Mouse (Mus musculus) midbrain, embryonic 15.5 days (tissue): ENCODE data around the gene Elavl2. TPM values are rescaled to one million over a fixed set of nuclear protein-coding genes. Genes with fewer than 3 reads are reported as not detected.
A peak's percentile ranks its signal among the peaks of the same experiment; 100 is the strongest.
"Not testable (repeated sequence)": the region's sequence is repeated elsewhere in the genome, so short reads cannot be mapped to it uniquely, and the experiment has no call there.

ENCODE experiments used
- ATAC-seq: fragments of 200-750 bp; cut with Nextera tagmentation; replicated peaks from 2 replicates; pipeline ENCODE4 v1.8.0; 2017; ENCODE audit warnings: moderate TSS enrichment
- H3K27ac ChIP-seq: fragments of 300-500 bp; sonication (generic); 2 replicates; pipeline ENCODE4 v1.5.1; 2015; ENCODE audit warnings: mild to moderate bottlenecking, inconsistent platforms
- H3K27me3 ChIP-seq: fragments of 300-500 bp; sonication (generic); replicated peaks from 2 replicates; pipeline ENCODE4 v1.6.1; 2015; ENCODE audit warnings: inconsistent platforms
- H3K36me3 ChIP-seq: fragments of 300-500 bp; sonication (generic); replicated peaks from 2 replicates; pipeline ENCODE4 v1.6.1; 2015; ENCODE audit warnings: inconsistent platforms
- H3K4me1 ChIP-seq: fragments of 300-500 bp; sonication (generic); 2 replicates; pipeline ENCODE4 v1.6.1; 2015; ENCODE audit warnings: inconsistent platforms
- H3K4me2 ChIP-seq: fragments of 300-500 bp; sonication (generic); 2 replicates; pipeline ENCODE4 v1.6.1; 2015; ENCODE audit warnings: inconsistent platforms, mild to moderate bottlenecking, moderate library complexity
- H3K4me3 ChIP-seq: fragments of 300-500 bp; sonication (generic); 2 replicates; pipeline ENCODE4 v1.5.1; 2015; ENCODE audit warnings: mild to moderate bottlenecking, inconsistent platforms
- H3K9ac ChIP-seq: fragments of 300-500 bp; sonication (generic); 2 replicates; pipeline ENCODE4 v1.6.1; 2015; ENCODE audit warnings: mild to moderate bottlenecking, inconsistent platforms
- H3K9me3 ChIP-seq: fragments of 300-500 bp; sonication (generic); 2 replicates; pipeline ENCODE4 v1.6.1; 2016; ENCODE audit warnings: inconsistent platforms
- WGBS: fragments of 180-500 bp; shearing (Covaris S2); methylation state at CpG from one replicate; pipeline ENCODE4 v1.1.7; 2015; ENCODE audit warnings: mixed read lengths; 5-methylcytosine and 5-hydroxymethylcytosine counted together
- polyA plus RNA-seq: library from polyadenylated mRNA; unstranded; fragments of >200 nt; fragmentation: Nextera tagmentation; extraction: Ambion mirVana; gene quantifications from 2 replicates; pipeline ENCODE4 v1.2.1, GENCODE M21; 2015

Gene Elavl2
- polyA plus RNA-seq, 1 experiment from 2014 or later = 142 TPM

GRCm38 (mm10) chr4:91295317-91295716 lies 105.3 kb downstream of the Elavl2 start:
- Histone ChIP-seq H3K4me1 (peaks cover 9% of the 10 kb centered on the region; the same call in 1 of the 2 replicates), H3K9ac (no peak overlapping the region), H3K27ac (no peak overlapping the region), H3K27me3 (no peaks in the 10 kb centered on the region), H3K4me2 (no peak overlapping the region), H3K36me3 (no peaks in the 10 kb centered on the region), H3K9me3 (no peaks in the 10 kb centered on the region), H3K4me3 (no peak overlapping the region)
- WGBS = 79% methylated on average over 4 of the region's 4 CpGs
- no peak for ATAC-seq

GRCm38 (mm10) chr4:91291526-91291925 lies 109.1 kb downstream of the Elavl2 start:
- Histone ChIP-seq H3K9me3 (no peaks in the 10 kb centered on the region), H3K4me2 (no peak overlapping the region), H3K4me3 (no peak overlapping the region), H3K4me1 (peaks cover 9% of the 10 kb centered on the region; the same call in 1 of the 2 replicates), H3K27ac (no peak overlapping the region), H3K27me3 (no peaks in the 10 kb centered on the region), H3K36me3 (no peaks in the 10 kb centered on the region), H3K9ac (no peak overlapping the region)
- ATAC-seq = no peak
- 76% methylated on average over 1 of the region's 1 CpGs for WGBS

GRCm38 (mm10) chr4:91290373-91290772 lies 110.2 kb downstream of the Elavl2 start:
- 87% methylated on average over 1 of the region's 1 CpGs for WGBS
- H3K36me3 ChIP-seq = no peaks in the 10 kb centered on the region
- H3K9ac ChIP-seq = no peak overlapping the region
- H3K27ac ChIP-seq = no peak overlapping the region
- no peaks in the 10 kb centered on the region for H3K9me3 ChIP-seq
- no peak for ATAC-seq
- H3K4me1 ChIP-seq = peaks cover 9% of the 10 kb centered on the region; the same call in 1 of the 2 replicates
- H3K4me3 ChIP-seq = no peak overlapping the region
- H3K27me3 ChIP-seq = no peaks in the 10 kb centered on the region
- H3K4me2 ChIP-seq = no peak overlapping the region

- no peak for ATAC-seq
- Histone ChIP-seq H3K4me1 (peaks cover 9% of the 10 kb centered on the region; the same call in 1 of the 2 replicates), H3K4me3 (no peak overlapping the region), H3K4me2 (no peak overlapping the region), H3K27ac (no peak overlapping the region), H3K9ac (no peak overlapping the region), H3K36me3 (no peaks in the 10 kb centered on the region), H3K9me3 (no peaks in the 10 kb centered on the region), H3K27me3 (no peaks in the 10 kb centered on the region)
- WGBS = 74% methylated on average over 1 of the region's 1 CpGs
Measured at GRCm38 (mm10) chr4:91289151-91289550, 111.4 kb downstream of the Elavl2 start.

GRCm38 (mm10) chr4:91268390-91268789 lies 132.2 kb downstream of the Elavl2 start:
- Histone ChIP-seq H3K4me1 (peaks cover 7% of the 10 kb centered on the region; the same call in 1 of the 2 replicates), H3K27ac (no peak overlapping the region), H3K9ac (no peak overlapping the region), H3K9me3 (no peaks in the 10 kb centered on the region), H3K4me2 (no peak overlapping the region), H3K36me3 (0 out of 2 replicates have a peak, but pooled peaks cover 3% of the 10 kb centered on the region), H3K4me3 (no peak overlapping the region), H3K27me3 (no peaks in the 10 kb centered on the region)
- WGBS = 64% methylated on average over 1 of the region's 1 CpGs
- no peak for ATAC-seq

- H3K4me2 ChIP-seq = no peak overlapping the region
- H3K27ac ChIP-seq = peak overlapping the region; percentile 58; the same call in 1 of the 2 replicates
- 80% methylated on average over 19 of the region's 19 CpGs for WGBS
- H3K9ac ChIP-seq = no peak overlapping the region
- H3K4me3 ChIP-seq = no peak overlapping the region
- peak; percentile 51; the same call in 1 of the 2 replicates for ATAC-seq
- no peaks in the 10 kb centered on the region for H3K27me3 ChIP-seq
- peaks cover 9% of the 10 kb centered on the region; the same call in 1 of the 2 replicates for H3K4me1 ChIP-seq
- H3K9me3 ChIP-seq = no peaks in the 10 kb centered on the region
- 0 out of 2 replicates have a peak, but pooled peaks cover 4% of the 10 kb centered on the region for H3K36me3 ChIP-seq
Measured at GRCm38 (mm10) chr4:91263733-91264440, 136.7 kb downstream of the Elavl2 start.

GRCm38 (mm10) chr4:91262839-91263238 lies 137.7 kb downstream of the Elavl2 start:
- no peak overlapping the region for H3K27ac ChIP-seq
- no peak overlapping the region for H3K4me2 ChIP-seq
- H3K9ac ChIP-seq = no peak overlapping the region
- WGBS = 79% methylated on average over 8 of the region's 8 CpGs
- no peak overlapping the region for H3K4me3 ChIP-seq
- no peaks in the 10 kb centered on the region for H3K27me3 ChIP-seq
- H3K4me1 ChIP-seq = peaks cover 9% of the 10 kb centered on the region; the same call in 1 of the 2 replicates
- H3K9me3 ChIP-seq = no peaks in the 10 kb centered on the region
- no peak for ATAC-seq
- 0 out of 2 replicates have a peak, but pooled peaks cover 4% of the 10 kb centered on the region for H3K36me3 ChIP-seq

- 0 out of 2 replicates have a peak, but pooled peaks cover 4% of the 10 kb centered on the region for H3K36me3 ChIP-seq
- no peak overlapping the region for H3K4me3 ChIP-seq
- peaks cover 9% of the 10 kb centered on the region; the same call in 1 of the 2 replicates for H3K4me1 ChIP-seq
- 96% methylated on average over 4 of the region's 4 CpGs for WGBS
- no peak overlapping the region for H3K27ac ChIP-seq
- no peak for ATAC-seq
- no peak overlapping the region for H3K4me2 ChIP-seq
- no peaks in the 10 kb centered on the region for H3K27me3 ChIP-seq
- H3K9me3 ChIP-seq = no peaks in the 10 kb centered on the region
- no peak overlapping the region for H3K9ac ChIP-seq
Measured at GRCm38 (mm10) chr4:91260622-91261021, 140.0 kb downstream of the Elavl2 start.

GRCm38 (mm10) chr4:91248650-91249049 lies 151.9 kb downstream of the Elavl2 start:
- Histone ChIP-seq H3K4me1 (no peaks in the 10 kb centered on the region), H3K4me3 (no peak overlapping the region), H3K4me2 (no peak overlapping the region), H3K9ac (no peak overlapping the region), H3K27me3 (no peaks in the 10 kb centered on the region), H3K9me3 (no peaks in the 10 kb centered on the region), H3K27ac (no peak overlapping the region), H3K36me3 (no peaks in the 10 kb centered on the region; the same call in 1 of the 2 replicates)
- WGBS = 70% methylated on average over 1 of the region's 1 CpGs
- 0 out of 2 replicates have a peak, but pooled peaks have one; percentile 34 for ATAC-seq

GRCm38 (mm10) chr4:91245136-91245535 lies 155.4 kb downstream of the Elavl2 start:
- not testable (repeated sequence) for H3K27ac ChIP-seq, H3K4me3 ChIP-seq, H3K4me2 ChIP-seq, ATAC-seq, H3K9me3 ChIP-seq, H3K27me3 ChIP-seq, H3K4me1 ChIP-seq, H3K36me3 ChIP-seq, H3K9ac ChIP-seq
- 92% methylated on average over 6 of the region's 8 CpGs for WGBS

GRCm38 (mm10) chr4:91244554-91244953 lies 156.0 kb downstream of the Elavl2 start:
- Histone ChIP-seq H3K27me3 (no peaks in the 10 kb centered on the region), H3K9ac (no peak overlapping the region), H3K4me2 (no peak overlapping the region), H3K36me3 (no peaks in the 10 kb centered on the region; the same call in 1 of the 2 replicates), H3K4me1 (no peaks in the 10 kb centered on the region), H3K4me3 (no peak overlapping the region), H3K27ac (no peak overlapping the region), H3K9me3 (no peaks in the 10 kb centered on the region)
- 85% methylated on average over 9 of the region's 9 CpGs for WGBS
- no peak for ATAC-seq

GRCm38 (mm10) chr4:91243896-91244295 lies 156.7 kb downstream of the Elavl2 start:
- Histone ChIP-seq H3K36me3 (no peaks in the 10 kb centered on the region; the same call in 1 of the 2 replicates), H3K4me1 (no peaks in the 10 kb centered on the region), H3K9me3 (no peaks in the 10 kb centered on the region), H3K4me2 (no peak overlapping the region), H3K9ac (no peak overlapping the region), H3K4me3 (no peak overlapping the region), H3K27ac (no peak overlapping the region), H3K27me3 (no peaks in the 10 kb centered on the region)
- ATAC-seq = no peak
- 85% methylated on average over 4 of the region's 4 CpGs for WGBS
